Mouse (Mus musculus): Measurements from ENCODE around the gene Socs4. TPM values are rescaled to one million over a fixed set of nuclear protein-coding genes. Genes with fewer than 3 reads are reported as not detected.

The Socs4 gene
- total RNA-seq, 1 experiment, result 6.7 TPM

DNA sequence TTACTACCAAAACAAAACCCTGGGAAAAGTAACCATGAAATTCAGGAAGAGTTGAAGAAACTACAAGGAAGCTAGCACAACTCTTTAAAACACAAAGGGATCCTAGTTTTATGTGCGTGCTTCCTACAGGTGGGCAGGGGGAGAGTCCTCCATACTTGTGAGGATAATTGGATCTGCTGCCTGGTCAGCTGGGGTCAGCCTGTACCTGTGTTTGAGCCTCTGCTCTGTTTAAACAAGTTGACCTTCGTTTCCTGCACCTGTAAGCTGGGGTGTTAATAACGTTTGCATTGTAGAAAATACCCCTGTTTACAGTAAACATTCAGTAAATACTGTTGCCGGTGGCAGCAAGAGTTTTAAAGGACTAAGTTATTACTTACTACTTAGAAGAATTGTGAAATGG is 29.2 kb downstream of the Socs4 start:
- H3K27ac ChIP-seq (ENCODE audit: insufficient read depth, low read depth, low read length, poor library complexity, severe bottlenecking), result no peak overlapping the region
- no peak overlapping the region for H3K9ac ChIP-seq (ENCODE audit: insufficient read depth, low read depth, low read length, poor library complexity, severe bottlenecking)
- no peak for DNase-seq (ENCODE audit: low read depth, low spot score)
- peaks cover 4% of the 10 kb centered on the region in 2 experiments; a peak in 3 of 4 replicates for H3K4me1 ChIP-seq (ENCODE audit: control insufficient read depth in 2 of 2, insufficient read depth in 2 of 2, low read length in 2 of 2, poor library complexity in 1 of 2)
- in situ Hi-C loops (cut with MboI; ENCODE audit: low sequenced_read_pairs in 2 of 2, unreplicated experiment in 2 of 2), result no loop called here
- H3K9me3 ChIP-seq (ENCODE audit: control insufficient read depth, insufficient read depth, low read depth, low read length), result no peaks in the 10 kb centered on the region
- H3K36me3 ChIP-seq (ENCODE audit: control insufficient read depth, insufficient read depth, low read length, poor library complexity, severe bottlenecking), result peaks cover 20% of the 10 kb centered on the region
- no peak overlapping the region for H3K4me3 ChIP-seq (ENCODE audit: insufficient read depth in 1 of 2, low read depth in 1 of 2, low read length in 2 of 2, poor library complexity in 1 of 2, severe bottlenecking in 1 of 2)
- no peak for TF ChIP-seq MAFK (IDR thresholded peaks at IDR 0.05; ENCODE audit: insufficient read depth, low read depth, low read length)
- no peak for TF ChIP-seq CHD2 (IDR thresholded peaks at IDR 0.05; ENCODE audit: low read depth, low read length)
- TF ChIP-seq HCFC1 (IDR thresholded peaks at IDR 0.05; ENCODE audit: borderline replicate concordance, insufficient read depth, low read length), result no peak
- no peak for TF ChIP-seq ZC3H11A (IDR thresholded peaks at IDR 0.05; ENCODE audit: borderline replicate concordance, low read depth, low read length)
- no peak for TF ChIP-seq ZNF384 (IDR thresholded peaks at IDR 0.05; ENCODE audit: low read depth, low read length)

DNA sequence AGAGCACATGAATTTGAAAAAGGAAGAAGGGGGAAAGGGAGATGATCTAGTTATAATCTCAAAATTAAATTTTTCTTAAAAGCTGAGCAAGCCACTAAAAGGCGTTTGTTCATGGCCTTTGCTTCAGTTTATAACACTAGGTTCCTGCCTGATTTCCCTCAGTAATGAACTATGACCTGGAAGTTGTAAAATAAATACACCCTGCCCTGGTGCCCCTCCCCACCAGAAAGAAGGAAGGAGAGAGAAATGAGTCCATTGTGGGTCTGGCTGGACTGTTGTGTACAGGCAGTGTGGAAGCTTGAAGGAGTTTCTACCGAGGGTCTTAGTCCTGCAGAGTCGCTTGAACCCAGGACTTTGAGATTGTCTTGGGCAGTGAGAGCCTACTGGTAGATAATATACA is 30.9 kb downstream of the Socs4 start:
- no peak for DNase-seq (ENCODE audit: low read depth, low spot score)
- peaks cover 25% of the 10 kb centered on the region for H3K36me3 ChIP-seq (ENCODE audit: control insufficient read depth, insufficient read depth, low read length, poor library complexity, severe bottlenecking)
- no peak overlapping the region for H3K4me3 ChIP-seq (ENCODE audit: insufficient read depth in 1 of 2, low read depth in 1 of 2, low read length in 2 of 2, poor library complexity in 1 of 2, severe bottlenecking in 1 of 2)

DNA sequence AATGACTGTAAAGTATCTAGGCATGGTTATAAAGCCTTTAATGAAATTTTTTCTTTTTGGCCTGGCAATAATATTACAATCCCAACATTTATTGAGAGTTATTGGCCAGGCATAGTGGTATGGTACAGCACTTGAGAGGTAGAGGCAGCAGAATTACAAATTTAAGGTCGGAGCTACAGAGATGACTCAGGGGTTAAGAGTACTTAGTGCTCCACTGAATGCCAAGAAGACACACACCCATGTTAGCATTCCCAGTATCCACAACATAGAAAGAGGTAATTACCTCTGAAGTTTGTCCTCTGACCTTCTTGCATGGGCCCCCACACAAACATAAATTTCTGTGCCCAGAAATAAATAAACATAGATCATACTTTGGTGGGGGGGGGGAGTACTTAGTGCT is 32.3 kb downstream of the Socs4 start:
- TF ChIP-seq CHD2 (IDR thresholded peaks at IDR 0.05; ENCODE audit: low read depth, low read length) (no peak), MAFK (IDR thresholded peaks at IDR 0.05; ENCODE audit: insufficient read depth, low read depth, low read length) (no peak), ZNF384 (IDR thresholded peaks at IDR 0.05; ENCODE audit: low read depth, low read length) (no peak)
- Histone ChIP-seq H3K4me1 (ENCODE audit: control insufficient read depth in 2 of 2, insufficient read depth in 2 of 2, low read length in 2 of 2, poor library complexity in 1 of 2) (peaks cover 4% of the 10 kb centered on the region in 2 experiments; a peak in 1 of 4 replicates), H3K9ac (ENCODE audit: insufficient read depth, low read depth, low read length, poor library complexity, severe bottlenecking) (no peak overlapping the region), H3K27ac (ENCODE audit: insufficient read depth, low read depth, low read length, poor library complexity, severe bottlenecking) (no peak overlapping the region), H3K36me3 (ENCODE audit: control insufficient read depth, insufficient read depth, low read length, poor library complexity, severe bottlenecking) (peaks cover 22% of the 10 kb centered on the region), H3K9me3 (ENCODE audit: control insufficient read depth, insufficient read depth, low read depth, low read length) (no peaks in the 10 kb centered on the region), H3K4me3 (ENCODE audit: insufficient read depth in 1 of 2, low read depth in 1 of 2, low read length in 2 of 2, poor library complexity in 1 of 2, severe bottlenecking in 1 of 2) (no peak overlapping the region)
- no peak for DNase-seq (ENCODE audit: low read depth, low spot score)
- in situ Hi-C loops (cut with MboI; ENCODE audit: low sequenced_read_pairs in 2 of 2, unreplicated experiment in 2 of 2), result no loop called here

More for the DNA sequence above, 30.9 kb downstream of the Socs4 start:
- Histone ChIP-seq H3K27ac (ENCODE audit: insufficient read depth, low read depth, low read length, poor library complexity, severe bottlenecking) (no peak overlapping the region), H3K9me3 (ENCODE audit: control insufficient read depth, insufficient read depth, low read depth, low read length) (no peaks in the 10 kb centered on the region), H3K9ac (ENCODE audit: insufficient read depth, low read depth, low read length, poor library complexity, severe bottlenecking) (no peak overlapping the region), H3K4me1 (ENCODE audit: control insufficient read depth in 2 of 2, insufficient read depth in 2 of 2, low read length in 2 of 2, poor library complexity in 1 of 2) (peaks cover 4% of the 10 kb centered on the region in 2 experiments; a peak in 2 of 4 replicates)
- in situ Hi-C loops (cut with MboI; ENCODE audit: low sequenced_read_pairs in 2 of 2, unreplicated experiment in 2 of 2), result no loop called here
- no peak for TF ChIP-seq ZNF384 (IDR thresholded peaks at IDR 0.05; ENCODE audit: low read depth, low read length)
- no peak for TF ChIP-seq HCFC1 (IDR thresholded peaks at IDR 0.05; ENCODE audit: borderline replicate concordance, insufficient read depth, low read length)
- TF ChIP-seq CHD2 (IDR thresholded peaks at IDR 0.05; ENCODE audit: low read depth, low read length), result no peak

DNA sequence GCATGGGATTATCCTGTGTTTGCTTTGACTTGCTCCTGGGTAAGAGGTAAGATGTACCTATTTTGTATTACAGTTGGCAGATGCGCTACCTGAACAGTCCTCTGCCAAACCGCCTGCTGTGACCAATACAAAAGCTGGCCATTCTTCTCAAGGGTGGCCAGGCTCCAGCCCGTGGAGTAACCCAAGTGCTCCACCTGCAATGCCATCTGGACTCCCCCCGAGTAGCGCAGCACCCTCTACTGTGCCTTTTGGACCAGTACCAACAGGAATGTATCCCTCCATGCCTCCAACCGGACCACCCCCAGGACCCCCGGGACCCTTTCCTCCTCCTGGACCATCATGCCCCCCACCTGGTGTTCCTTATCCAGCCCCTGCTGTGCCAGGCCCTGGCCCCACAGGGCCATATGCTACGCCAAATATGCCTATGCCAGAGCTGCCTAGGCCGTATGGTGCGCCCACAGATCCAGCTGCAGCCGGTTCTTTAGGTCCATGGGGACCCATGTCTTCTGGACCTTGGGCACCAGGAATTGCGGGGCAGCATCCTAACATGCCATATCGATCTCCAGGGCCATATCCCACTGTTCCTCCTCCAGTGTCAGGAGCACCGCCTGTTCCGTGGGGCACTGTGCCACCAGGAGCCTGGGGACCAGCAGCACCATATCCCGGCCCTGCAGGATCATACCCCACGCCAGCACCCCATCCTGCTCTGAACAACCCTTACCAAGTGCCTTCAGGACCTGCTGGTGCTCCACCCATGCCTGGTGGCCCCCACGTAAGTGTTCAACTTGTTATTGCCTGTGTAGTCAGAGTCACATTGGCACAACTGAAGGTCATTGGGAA is 33.8 kb downstream of the Socs4 start:
- Histone ChIP-seq H3K4me1 (ENCODE audit: control insufficient read depth in 2 of 2, insufficient read depth in 2 of 2, low read length in 2 of 2, poor library complexity in 1 of 2) (peaks cover 4% of the 10 kb centered on the region in 2 experiments; a peak in 1 of 4 replicates), H3K9me3 (ENCODE audit: control insufficient read depth, insufficient read depth, low read depth, low read length) (no peaks in the 10 kb centered on the region), H3K9ac (ENCODE audit: insufficient read depth, low read depth, low read length, poor library complexity, severe bottlenecking) (no peak overlapping the region), H3K4me3 (ENCODE audit: insufficient read depth in 1 of 2, low read depth in 1 of 2, low read length in 2 of 2, poor library complexity in 1 of 2, severe bottlenecking in 1 of 2) (0 out of 4 replicates have a peak overlapping the region, but pooled peaks of 1 of the 2 experiments have one; percentile 1), H3K27ac (ENCODE audit: insufficient read depth, low read depth, low read length, poor library complexity, severe bottlenecking) (no peak overlapping the region), H3K36me3 (ENCODE audit: control insufficient read depth, insufficient read depth, low read length, poor library complexity, severe bottlenecking) (peaks cover 28% of the 10 kb centered on the region)
- DNase-seq (ENCODE audit: low read depth, low spot score), result no peak
- in situ Hi-C loops (cut with MboI; ENCODE audit: low sequenced_read_pairs in 2 of 2, unreplicated experiment in 2 of 2), result no loop called here
- TF ChIP-seq HCFC1 (IDR thresholded peaks at IDR 0.05; ENCODE audit: borderline replicate concordance, insufficient read depth, low read length), result no peak
- no peak for TF ChIP-seq MAFK (IDR thresholded peaks at IDR 0.05; ENCODE audit: insufficient read depth, low read depth, low read length)
- TF ChIP-seq ZC3H11A (IDR thresholded peaks at IDR 0.05; ENCODE audit: borderline replicate concordance, low read depth, low read length), result no peak
- TF ChIP-seq CHD2 (IDR thresholded peaks at IDR 0.05; ENCODE audit: low read depth, low read length), result no peak
- no peak for TF ChIP-seq ZNF384 (IDR thresholded peaks at IDR 0.05; ENCODE audit: low read depth, low read length)

Measured in ES-E14 (cell line).